Mouse (Mus musculus) gastrocnemius, adult 8-10 months (tissue): Measurements from ENCODE around the gene Klk1b4. TPM values are rescaled to one million over a fixed set of nuclear protein-coding genes. Genes with fewer than 3 reads are reported as not detected.
"Not testable (repeated sequence)": the region's sequence is repeated elsewhere in the genome, so short reads cannot be mapped to it uniquely, and the experiment has no call there.

Experiments
- DNase-seq, 2 experiments: peaks; one replicate each; pipeline ENCODE4 v3.0.0; 2022; ENCODE audit warnings: low spot score in 2 of 2
- total RNA-seq, 4 experiments: library from RNA; stranded (reverse); gene quantifications; 2 replicates each; pipeline ENCODE4 v1.2.4; 2022

Gene Klk1b4
- not detected for total RNA-seq

- not testable (repeated sequence) for DNase-seq
These were observed at the start of gene Klk1b4 for GRCm38 (mm10) chr7:44207135-44207534. Gene Klk1b4, plus strand, starts transcription at chr7:44207435.

- no peak for DNase-seq
These were observed 27.8 kb upstream of the Klk1b4 start for GRCm38 (mm10) chr7:44179299-44180045.

- not testable (repeated sequence) for DNase-seq
These were observed 20.7 kb upstream of the Klk1b4 start for GRCm38 (mm10) chr7:44186516-44186915.

- DNase-seq = peak in 1 of 2 experiments; percentile 18
These were observed 19.3 kb upstream of the Klk1b4 start, which contains the start of gene Klk1b24 for GRCm38 (mm10) chr7:44187936-44188335. Gene Klk1b24, plus strand, starts transcription at chr7:44188236.

GRCm38 (mm10) chr7:44193466-44193865 is 13.8 kb upstream of the Klk1b4 start:
- not testable (repeated sequence) for DNase-seq

- DNase-seq = no peak
These were observed 9.3 kb upstream of the Klk1b4 start, which contains the start of gene Klk1b3 for GRCm38 (mm10) chr7:44197891-44198290. Gene Klk1b3, plus strand, starts transcription at chr7:44198191.

GRCm38 (mm10) chr7:44208307-44208706 is 1.1 kb downstream of the Klk1b4 start:
- DNase-seq = no peak

GRCm38 (mm10) chr7:44215645-44216044 is 8.4 kb downstream of the Klk1b4 start, which contains the start of gene Klk1b5:
Gene Klk1b5, plus strand, starts transcription at chr7:44215945.
- no peak for DNase-seq

GRCm38 (mm10) chr7:44221601-44222000 is 14.4 kb downstream of the Klk1b4 start:
- not testable (repeated sequence) for DNase-seq

GRCm38 (mm10) chr7:44222335-44222734 is 15.1 kb downstream of the Klk1b4 start:
- DNase-seq = not testable (repeated sequence)

GRCm38 (mm10) chr7:44225076-44225475 is 17.8 kb downstream of the Klk1b4 start, which contains the start of gene Klk1:
Gene Klk1, plus strand, starts transcription at chr7:44225360.
- no peak for DNase-seq

GRCm38 (mm10) chr7:44235909-44236308 is 28.7 kb downstream of the Klk1b4 start, which contains the start of gene Gm36864:
Gene Gm36864, plus strand, starts transcription at chr7:44236177.
- DNase-seq = no peak

- DNase-seq = no peak
These were observed 32.7 kb downstream of the Klk1b4 start for GRCm38 (mm10) chr7:44239913-44240312.

GRCm38 (mm10) chr7:44240712-44241111 is 33.5 kb downstream of the Klk1b4 start:
- no peak for DNase-seq

GRCm38 (mm10) chr7:44241163-44241562 is 33.9 kb downstream of the Klk1b4 start:
- no peak for DNase-seq

GRCm38 (mm10) chr7:44244080-44244479 is 36.8 kb downstream of the Klk1b4 start:
- DNase-seq = no peak

GRCm38 (mm10) chr7:44246055-44246983 is 39.1 kb downstream of the Klk1b4 start, which contains the start of the genes 1700028J19Rik and 2410002F23Rik:
Gene 1700028J19Rik, minus strand, starts transcription at chr7:44246695.
Gene 2410002F23Rik, plus strand, starts transcription at chr7:44246722.
- DNase-seq = peak; percentile 85 to 86

GRCm38 (mm10) chr7:44246984-44247470 is 39.8 kb downstream of the Klk1b4 start:
- DNase-seq = no peak

GRCm38 (mm10) chr7:44247971-44248370 is 40.7 kb downstream of the Klk1b4 start:
- DNase-seq = no peak

GRCm38 (mm10) chr7:44249248-44249647 is 42.0 kb downstream of the Klk1b4 start:
- DNase-seq = no peak

- DNase-seq = not testable (repeated sequence)
These were observed 43.6 kb downstream of the Klk1b4 start for GRCm38 (mm10) chr7:44250732-44251275.
